In the genomic region with DNA sequence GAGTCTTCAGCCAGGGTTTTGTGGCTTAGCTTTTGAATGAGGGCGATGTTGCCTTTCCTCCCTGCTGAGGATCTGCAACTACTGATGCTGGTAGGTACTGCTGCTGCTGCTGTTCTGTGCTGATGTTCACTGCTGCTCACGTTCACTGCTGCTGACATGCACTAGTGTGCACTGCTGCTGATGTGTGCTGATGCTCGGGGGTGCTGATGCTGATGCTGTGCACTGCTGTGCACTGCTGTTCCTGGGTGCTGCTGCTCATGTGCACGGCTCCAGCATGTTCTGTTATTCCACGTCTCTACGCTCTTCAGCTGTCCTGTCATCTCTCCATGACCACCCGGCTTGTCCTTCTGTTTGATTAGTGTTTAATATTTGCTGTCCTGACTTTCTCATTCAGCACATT, we compare ENCODE assay signal across 43 mouse cellular contexts. TPM values are rescaled to one million over a fixed set of nuclear protein-coding genes. Genes with fewer than 3 reads are reported as not detected.
"Had no signal": no experiment of that assay in that cellular context is flagged by ENCODE, and none has a peak within 500 bp of the region (broad histone marks: within the 10 kb centered on the region; RNA-seq: fewer than 3 reads in every experiment).

No protein-coding gene starts in this region.

- H3K36me3 ChIP-seq: limb, embryonic 10.5 days; limb, embryonic 12.5 days; limb, embryonic 13.5 days; limb, embryonic 15.5 days; liver, embryonic 12.5 days; liver, embryonic 13.5 days; liver, embryonic 15.5 days; lung, embryonic 15.5 days; midbrain, embryonic 10.5 days; midbrain, embryonic 12.5 days; midbrain, embryonic 13.5 days; midbrain, embryonic 15.5 days; neural tube, embryonic 12.5 days had no signal

- H3K4me3 ChIP-seq: left cerebral cortex, adult 2 months; limb, embryonic 10.5 days; limb, embryonic 12.5 days; limb, embryonic 13.5 days; limb, embryonic 15.5 days; liver, embryonic 12.5 days; liver, embryonic 13.5 days; liver, embryonic 15.5 days; lung, embryonic 15.5 days; midbrain, embryonic 10.5 days; midbrain, embryonic 12.5 days; midbrain, embryonic 13.5 days; midbrain, embryonic 15.5 days; myocyte; neural tube, embryonic 12.5 days had no signal

- H3K27ac ChIP-seq: left cerebral cortex, adult 2 months; limb, embryonic 10.5 days; limb, embryonic 12.5 days; limb, embryonic 13.5 days; limb, embryonic 15.5 days; liver, embryonic 12.5 days; liver, embryonic 13.5 days; liver, embryonic 14.5 days; liver, embryonic 15.5 days; lung, embryonic 15.5 days; macrophage; midbrain, embryonic 10.5 days; midbrain, embryonic 12.5 days; midbrain, embryonic 13.5 days; midbrain, embryonic 15.5 days; neural tube, embryonic 12.5 days had no signal

- DNase-seq: left cerebral cortex, postnatal 4 days; liver; liver, embryonic 13.5 days; liver, postnatal 0 days; lung, adult 18-20 months; lung, adult 2 months; lung, embryonic 14.5 days; lung, postnatal 10 days; lung, postnatal 14 days; lung, postnatal 36 days; lung, postnatal 4 days; midbrain, embryonic 14.5 days had no signal

- H3K9ac ChIP-seq: limb, embryonic 12.5 days; limb, embryonic 13.5 days; limb, embryonic 15.5 days; liver, embryonic 12.5 days; liver, embryonic 13.5 days; liver, embryonic 14.5 days; liver, embryonic 15.5 days; liver, postnatal 0 days; lung, embryonic 14.5 days; lung, embryonic 15.5 days; midbrain, embryonic 12.5 days; midbrain, embryonic 13.5 days; midbrain, embryonic 15.5 days; neural tube, embryonic 12.5 days had no signal

- ATAC-seq: liver, embryonic 12.5 days; liver, postnatal 0 days; lung, postnatal 0 days; midbrain, embryonic 13.5 days; midbrain, embryonic 15.5 days; midbrain, embryonic 16.5 days had no signal

- H3K9me3 ChIP-seq: limb, embryonic 10.5 days; limb, embryonic 13.5 days; limb, embryonic 15.5 days; liver, embryonic 12.5 days; liver, embryonic 13.5 days; liver, embryonic 15.5 days; lung, embryonic 15.5 days; midbrain, embryonic 10.5 days; midbrain, embryonic 12.5 days; midbrain, embryonic 13.5 days; midbrain, embryonic 15.5 days; neural tube, embryonic 12.5 days had no signal

- H3K4me1 ChIP-seq: limb, embryonic 10.5 days; limb, embryonic 12.5 days; limb, embryonic 13.5 days; limb, embryonic 15.5 days; liver, embryonic 12.5 days; liver, embryonic 13.5 days; liver, embryonic 15.5 days; lung, embryonic 15.5 days; midbrain, embryonic 10.5 days; midbrain, embryonic 12.5 days; midbrain, embryonic 13.5 days; midbrain, embryonic 15.5 days; neural tube, embryonic 12.5 days had no signal

- H3K27me3 ChIP-seq: limb, embryonic 12.5 days; limb, embryonic 13.5 days; limb, embryonic 15.5 days; liver, embryonic 12.5 days; liver, embryonic 13.5 days; liver, embryonic 15.5 days; lung, embryonic 15.5 days; midbrain, embryonic 12.5 days; midbrain, embryonic 13.5 days; midbrain, embryonic 15.5 days; neural tube, embryonic 12.5 days had no signal

RNA-seq across cellular contexts. Expression of gene Il18rap, which starts 7.8 kb away (rescaled TPM):
- total RNA-seq: left cerebral cortex, postnatal 14 days; left cerebral cortex, postnatal 25 days; left cerebral cortex, postnatal 36 days had no signal

RNA-seq across cellular contexts. Expression of gene Slc9a4, which starts 57.0 kb away (rescaled TPM):
- total RNA-seq: megakaryocyte-erythroid progenitor cell, adult 5-6 weeks had no signal
- polyA plus RNA-seq: limb, embryonic 10.5 days; limb, embryonic 11.5 days; limb, embryonic 12.5 days; limb, embryonic 13.5 days; limb, embryonic 15.5 days; liver, adult 2 months; liver, embryonic 11.5 days; liver, embryonic 12.5 days; liver, embryonic 13.5 days; liver, embryonic 14.5 days; liver, embryonic 15.5 days; liver, embryonic 16.5 days; liver, postnatal 0 days; lung, embryonic 14.5 days; lung, embryonic 15.5 days; lung, embryonic 16.5 days; midbrain, embryonic 10.5 days; midbrain, embryonic 11.5 days; midbrain, embryonic 12.5 days; midbrain, embryonic 13.5 days; midbrain, embryonic 14.5 days; midbrain, embryonic 15.5 days; midbrain, embryonic 16.5 days; neural tube, embryonic 11.5 days; neural tube, embryonic 12.5 days had no signal

RNA-seq across cellular contexts. Expression of gene Il18r1, which starts 57.6 kb away (rescaled TPM):
- total RNA-seq: left cerebral cortex, adult 2 months; left cerebral cortex, adult 8-10 months; left cerebral cortex, postnatal 14 days; left cerebral cortex, postnatal 25 days; left cerebral cortex, postnatal 4 days; midbrain, postnatal 0 days had no signal
- polyA plus RNA-seq: limb, embryonic 10.5 days; limb, embryonic 11.5 days; limb, embryonic 12.5 days; liver, embryonic 12.5 days; midbrain, embryonic 10.5 days; midbrain, embryonic 12.5 days; midbrain, embryonic 13.5 days; midbrain, embryonic 14.5 days; midbrain, embryonic 15.5 days; midbrain, embryonic 16.5 days; myocyte; neural tube, embryonic 11.5 days; neural tube, embryonic 12.5 days had no signal
